Mouse (Mus musculus) erythroblast, embryonic 14.5 days (primary cell): ENCODE results near the gene Mrtfb. TPM values are rescaled to one million over a fixed set of nuclear protein-coding genes. Genes with fewer than 3 reads are reported as not detected.

ENCODE experiments used
- H3K27me3 ChIP-seq: 2 replicates; pipeline ENCODE4 v1.6.1; 2012; ENCODE audit warnings: inconsistent platforms; ENCODE audit not compliant: control insufficient read depth
- H3K36me3 ChIP-seq: 2 replicates; pipeline ENCODE4 v1.6.1; 2012; ENCODE audit warnings: mild to moderate bottlenecking, inconsistent platforms; ENCODE audit not compliant: control insufficient read depth
- H3K4me1 ChIP-seq: 2 replicates; pipeline ENCODE4 v1.6.1; 2012; ENCODE audit warnings: inconsistent platforms; ENCODE audit not compliant: control insufficient read depth
- H3K4me3 ChIP-seq: replicated peaks from 2 replicates; pipeline ENCODE3; 2012; ENCODE audit warnings: moderate library complexity, mild to moderate bottlenecking, inconsistent platforms
- H3K9me3 ChIP-seq: 2 replicates; pipeline ENCODE4 v1.6.1; 2012; ENCODE audit warnings: low read length, inconsistent platforms, mixed read lengths; ENCODE audit not compliant: control insufficient read depth
- GATA1 ChIP-seq: IDR thresholded peaks from 2 replicates; pipeline ENCODE4 v1.6.1; 2012; ENCODE audit warnings: low read length, inconsistent platforms, mixed read lengths
- TAL1 ChIP-seq: IDR thresholded peaks from 3 replicates; pipeline ENCODE4 v1.6.1; 2012; ENCODE audit warnings: low read length, inconsistent platforms, mixed read lengths
- polyA plus RNA-seq: library from polyadenylated mRNA; stranded (reverse); fragments of >175 nt; gene quantifications from 2 replicates; pipeline ENCODE4 v1.2.3, GENCODE M21; 2012

The Mrtfb gene
- polyA plus RNA-seq, 1 experiment: 0.01 TPM

- Histone ChIP-seq H3K36me3 (no peaks in the 10 kb centered on the region), H3K4me3 (no peak overlapping the region), H3K4me1 (peaks cover 29% of the 10 kb centered on the region), H3K27me3 (no peaks in the 10 kb centered on the region), H3K9me3 (no peaks in the 10 kb centered on the region)
- TF ChIP-seq GATA1 (no peak), TAL1 (no peak)
Observed at GRCm38 (mm10) chr16:13428077-13428476, 171.8 kb downstream of the Mrtfb start.

DNA sequence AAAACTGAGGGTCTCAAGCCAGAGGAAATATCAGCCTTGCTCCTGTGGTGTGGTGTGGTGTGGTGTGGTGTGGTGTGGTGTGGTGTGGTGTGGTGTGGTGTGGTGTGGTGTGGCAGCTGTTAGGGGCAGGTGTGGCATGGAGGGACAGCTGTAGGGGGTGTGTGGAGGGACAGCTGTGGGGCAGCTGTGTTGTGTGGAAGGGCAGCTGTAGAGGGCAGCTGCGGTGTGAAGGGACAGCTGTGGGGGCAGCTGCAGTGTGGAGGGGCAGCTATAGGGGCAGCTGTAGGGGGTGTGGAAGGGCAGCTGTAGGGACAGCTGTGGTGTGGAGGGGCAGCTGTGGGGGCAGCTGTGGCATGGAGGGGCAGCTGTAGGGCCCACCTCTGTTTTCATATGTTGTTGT is 172.5 kb downstream of the Mrtfb start:
- no peak for TF ChIP-seq GATA1
- TF ChIP-seq TAL1: no peak
- Histone ChIP-seq H3K36me3 (no peaks in the 10 kb centered on the region), H3K9me3 (no peaks in the 10 kb centered on the region), H3K4me1 (peaks cover 30% of the 10 kb centered on the region), H3K4me3 (no peak overlapping the region), H3K27me3 (no peaks in the 10 kb centered on the region)

DNA sequence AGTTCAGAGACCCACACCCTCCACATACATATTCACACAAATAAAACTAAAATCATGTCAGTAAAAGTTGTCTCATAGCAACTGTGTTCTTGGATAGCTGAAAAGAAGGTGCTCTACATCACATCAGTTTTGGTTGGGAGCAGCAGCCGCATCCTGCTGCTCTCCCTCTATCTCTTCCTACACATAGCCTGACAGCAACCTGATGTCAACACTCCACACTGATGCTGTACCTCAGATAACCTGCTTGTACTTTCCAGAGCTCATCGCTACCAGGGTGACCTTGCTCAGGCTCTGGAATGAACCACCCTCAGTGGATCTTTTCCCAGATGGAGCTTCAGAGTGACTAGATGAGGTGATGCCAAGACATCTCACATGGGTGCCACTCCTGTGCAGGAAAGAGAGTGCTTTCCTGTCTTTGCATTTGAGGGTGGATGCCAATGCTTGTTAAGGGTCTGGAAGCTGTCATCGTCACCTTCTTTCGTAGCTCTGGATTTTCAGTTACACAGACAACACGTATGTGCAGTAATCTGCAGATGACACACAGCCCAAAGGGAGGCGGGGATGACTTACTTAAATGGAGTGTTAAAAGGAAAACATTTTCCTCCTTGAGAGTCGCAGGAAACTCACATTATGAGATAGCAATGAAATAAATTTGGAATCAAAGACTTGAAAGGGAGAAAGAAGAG is 173.8 kb downstream of the Mrtfb start:
- Histone ChIP-seq H3K36me3 (no peaks in the 10 kb centered on the region), H3K4me1 (peaks cover 39% of the 10 kb centered on the region), H3K9me3 (no peaks in the 10 kb centered on the region), H3K4me3 (no peak overlapping the region), H3K27me3 (no peaks in the 10 kb centered on the region)
- TF ChIP-seq GATA1 (no peak), TAL1 (no peak)

DNA sequence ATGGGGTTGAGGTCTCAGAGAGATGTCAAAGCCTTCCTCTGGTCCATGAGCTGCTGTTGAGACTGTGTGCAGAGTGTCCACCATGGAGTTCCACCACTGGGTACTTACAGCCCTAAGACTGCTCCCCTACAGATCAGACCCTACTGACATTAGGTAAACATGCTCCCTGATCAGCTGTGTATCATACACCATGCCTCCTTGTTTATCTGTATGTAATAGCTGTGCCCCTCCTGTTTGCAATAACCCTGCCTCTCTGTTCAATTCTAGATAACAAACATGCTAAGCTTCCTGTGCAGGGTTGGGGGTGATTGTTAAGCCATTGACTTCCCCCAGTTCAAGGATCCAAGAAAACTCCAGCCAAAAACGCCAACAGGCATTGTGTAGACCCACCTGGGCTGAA is 174.7 kb downstream of the Mrtfb start:
- no peaks in the 10 kb centered on the region for H3K27me3 ChIP-seq
- TF ChIP-seq TAL1 (peak; percentile 46; the same call in 2 of the 3 replicates), GATA1 (no peak)
- H3K4me1 ChIP-seq: peaks cover 39% of the 10 kb centered on the region
- H3K36me3 ChIP-seq: no peaks in the 10 kb centered on the region
- H3K9me3 ChIP-seq: no peaks in the 10 kb centered on the region
- H3K4me3 ChIP-seq: no peak overlapping the region

DNA sequence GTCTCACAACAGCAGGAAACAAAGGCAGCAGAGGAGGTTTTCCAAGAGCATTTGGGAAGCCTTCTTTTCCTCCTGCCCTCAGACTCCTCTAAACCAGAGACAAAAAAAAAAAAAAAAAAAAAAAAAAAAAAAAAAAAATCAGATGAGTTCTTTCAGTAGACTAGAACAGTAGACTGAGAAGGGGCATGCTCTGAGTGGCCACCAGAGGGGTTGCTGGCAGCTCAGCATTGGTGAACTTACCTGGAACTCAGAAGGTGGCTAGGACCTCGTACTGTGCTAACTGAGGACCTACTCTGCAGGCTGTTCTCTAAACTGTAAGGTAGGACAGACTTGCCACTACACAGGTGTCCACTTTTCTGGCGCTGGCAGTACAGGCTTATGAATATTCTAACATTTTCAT is 179.3 kb downstream of the Mrtfb start:
- H3K4me3 ChIP-seq: no peak overlapping the region
- no peak for TF ChIP-seq GATA1
- TF ChIP-seq TAL1: no peak
- H3K36me3 ChIP-seq: no peaks in the 10 kb centered on the region
- peaks cover 51% of the 10 kb centered on the region for H3K4me1 ChIP-seq
- H3K27me3 ChIP-seq: no peaks in the 10 kb centered on the region
- no peaks in the 10 kb centered on the region for H3K9me3 ChIP-seq

GRCm38 (mm10) chr16:13437037-13437769 is 180.9 kb downstream of the Mrtfb start:
- no peaks in the 10 kb centered on the region for H3K27me3 ChIP-seq
- peak overlapping the region; percentile 81 for H3K4me3 ChIP-seq
- no peaks in the 10 kb centered on the region for H3K9me3 ChIP-seq
- H3K4me1 ChIP-seq: peaks cover 36% of the 10 kb centered on the region
- no peaks in the 10 kb centered on the region for H3K36me3 ChIP-seq
- no peak for TF ChIP-seq GATA1
- no peak for TF ChIP-seq TAL1

- H3K27me3 ChIP-seq: no peaks in the 10 kb centered on the region
- H3K4me1 ChIP-seq: peaks cover 36% of the 10 kb centered on the region
- H3K36me3 ChIP-seq: no peaks in the 10 kb centered on the region
- TF ChIP-seq GATA1 (no peak), TAL1 (no peak)
- H3K4me3 ChIP-seq: peak overlapping the region; percentile 81
- no peaks in the 10 kb centered on the region for H3K9me3 ChIP-seq
Observed at GRCm38 (mm10) chr16:13437770-13438372, 181.6 kb downstream of the Mrtfb start.

DNA sequence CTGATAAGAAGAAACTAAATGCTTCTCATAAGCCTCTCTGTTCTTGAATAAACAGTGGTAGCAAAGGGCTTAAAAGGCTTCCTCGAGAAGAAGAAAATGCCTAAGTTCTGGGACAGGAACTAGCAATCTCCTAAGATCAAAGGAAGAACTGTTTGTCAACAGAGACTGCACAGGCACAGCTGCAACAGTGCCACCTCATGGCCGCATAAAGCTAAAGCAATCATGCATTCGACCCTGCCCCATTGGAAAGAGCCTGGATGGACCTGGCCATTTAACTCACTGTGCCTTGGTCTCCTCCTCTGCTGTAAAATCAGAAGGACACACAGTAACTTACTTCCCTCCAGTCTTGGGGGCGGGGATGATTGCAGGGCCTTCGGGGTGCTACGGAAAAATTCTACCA is 184.2 kb downstream of the Mrtfb start:
- no peak overlapping the region for H3K4me3 ChIP-seq
- no peaks in the 10 kb centered on the region for H3K9me3 ChIP-seq
- no peak for TF ChIP-seq GATA1
- peaks cover under 1% of the 10 kb centered on the region; the same call in 1 of the 2 replicates for H3K27me3 ChIP-seq
- peaks cover 38% of the 10 kb centered on the region for H3K4me1 ChIP-seq
- no peaks in the 10 kb centered on the region for H3K36me3 ChIP-seq

GRCm38 (mm10) chr16:13443764-13444163 is 187.5 kb downstream of the Mrtfb start:
- H3K4me3 ChIP-seq: no peak overlapping the region
- no peaks in the 10 kb centered on the region for H3K36me3 ChIP-seq
- H3K27me3 ChIP-seq: peaks cover 32% of the 10 kb centered on the region
- peaks cover 28% of the 10 kb centered on the region for H3K4me1 ChIP-seq
- TF ChIP-seq GATA1: no peak
- TF ChIP-seq TAL1: no peak
- H3K9me3 ChIP-seq: no peaks in the 10 kb centered on the region
